Mouse (Mus musculus) forebrain, embryonic 11.5 days (tissue): ENCODE results near the gene Ppp2r3a. TPM values are rescaled to one million over a fixed set of nuclear protein-coding genes. Genes with fewer than 3 reads are reported as not detected.

ENCODE experiments used
- ATAC-seq: fragments of 200-750 bp; cut with Nextera tagmentation; replicated peaks from 2 replicates; pipeline ENCODE4 v1.8.0; 2017; ENCODE audit warnings: moderate TSS enrichment; ENCODE audit not compliant: low FRiP score
- DNase-seq: peaks from one replicate; pipeline ENCODE4 v3.0.0-alpha.2; 2017; ENCODE audit warnings: low spot score
- H3K27ac ChIP-seq: fragments of 300-500 bp; sonication (generic); 2 replicates; pipeline ENCODE4 v1.5.1; 2014; ENCODE audit warnings: low read depth, low read length
- H3K27me3 ChIP-seq: fragments of 300-500 bp; sonication (generic); 2 replicates; pipeline ENCODE4 v1.6.1; 2014; ENCODE audit warnings: mild to moderate bottlenecking, low read length, mixed read lengths; ENCODE audit not compliant: control insufficient read depth, insufficient read depth
- H3K36me3 ChIP-seq: fragments of 300-500 bp; sonication (generic); 2 replicates; pipeline ENCODE4 v1.6.1; 2014; ENCODE audit warnings: mild to moderate bottlenecking, low read length, moderate library complexity, mixed read lengths; ENCODE audit not compliant: control insufficient read depth, insufficient read depth
- H3K4me1 ChIP-seq: fragments of 300-500 bp; sonication (generic); replicated peaks from 2 replicates; pipeline ENCODE4 v1.6.1; 2014; ENCODE audit warnings: low read length, mixed read lengths; ENCODE audit not compliant: control insufficient read depth, insufficient read depth
- H3K4me2 ChIP-seq: fragments of 300-500 bp; sonication (generic); 2 replicates; pipeline ENCODE4 v1.6.1; 2014; ENCODE audit warnings: low read depth, mild to moderate bottlenecking, low read length, moderate library complexity, mixed read lengths; ENCODE audit not compliant: severe bottlenecking
- H3K4me3 ChIP-seq: fragments of 300-500 bp; sonication (generic); 2 replicates; pipeline ENCODE4 v1.5.1; 2014; ENCODE audit warnings: low read depth, low read length
- H3K9ac ChIP-seq: fragments of 300-500 bp; sonication (generic); 2 replicates; pipeline ENCODE4 v1.6.1; 2014; ENCODE audit warnings: low read length
- H3K9me3 ChIP-seq: fragments of 300-500 bp; sonication (generic); 2 replicates; pipeline ENCODE4 v1.6.1; 2016; ENCODE audit warnings: low read length, mixed read lengths; ENCODE audit not compliant: control insufficient read depth
- WGBS: fragments of 180-500 bp; shearing (Covaris S2); extraction: QIAGEN DNeasy Blood & Tissue Kit; methylation state at CpG from one replicate; pipeline ENCODE4 v1.1.7; 2014; 5-methylcytosine and 5-hydroxymethylcytosine counted together
- polyA plus RNA-seq: library from polyadenylated mRNA; unstranded; fragments of >200 nt; fragmentation: Nextera tagmentation; extraction: Ambion mirVana; gene quantifications from 2 replicates; pipeline ENCODE4 v1.2.1, GENCODE M21; 2014

Gene Ppp2r3a
- polyA plus RNA-seq, 1 experiment from 2014 or later = 15.5 TPM

- Histone ChIP-seq H3K4me1 (peaks cover 2% of the 10 kb centered on the region; the same call in 1 of the 2 replicates), H3K27ac (no peak overlapping the region), H3K9me3 (no peaks in the 10 kb centered on the region), H3K4me2 (no peak overlapping the region), H3K27me3 (no peaks in the 10 kb centered on the region), H3K9ac (no peak overlapping the region), H3K36me3 (no peaks in the 10 kb centered on the region; the same call in 1 of the 2 replicates), H3K4me3 (no peak overlapping the region)
- 89% methylated on average over 3 of the region's 3 CpGs for WGBS
- DNase-seq (no peak), ATAC-seq (no peak)
These were observed 171.4 kb downstream of the Ppp2r3a start for GRCm38 (mm10) chr9:101080046-101080685.

DNA sequence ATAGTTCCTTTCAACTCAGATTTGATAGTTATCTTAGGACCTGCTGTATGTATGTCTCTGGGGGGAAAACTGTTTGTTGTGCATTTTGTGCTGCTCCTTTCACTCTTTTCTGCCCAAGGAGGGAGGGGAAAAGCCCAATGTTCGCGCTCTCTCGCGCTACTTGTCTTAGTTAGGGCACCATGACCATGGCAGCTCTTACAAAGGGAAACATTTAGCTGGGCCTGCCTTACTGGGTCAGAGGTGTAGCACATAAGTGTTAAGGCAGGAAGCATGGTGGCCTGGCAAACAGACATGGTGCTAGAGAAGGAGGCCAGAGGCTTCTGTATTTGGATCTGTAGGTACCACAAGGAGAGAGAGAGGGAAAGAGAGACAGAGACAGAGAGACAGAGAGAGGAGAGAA is 173.0 kb downstream of the Ppp2r3a start:
- no peak overlapping the region for H3K9ac ChIP-seq
- no peak overlapping the region for H3K4me3 ChIP-seq
- H3K4me2 ChIP-seq = peak overlapping the region; percentile 5; the same call in 1 of the 2 replicates
- DNase-seq (no peak), ATAC-seq (no peak)
- no peaks in the 10 kb centered on the region; the same call in 1 of the 2 replicates for H3K36me3 ChIP-seq
- H3K9me3 ChIP-seq = no peaks in the 10 kb centered on the region
- WGBS = 80% methylated on average over 4 of the region's 4 CpGs
- H3K4me1 ChIP-seq = peaks cover 2% of the 10 kb centered on the region; the same call in 1 of the 2 replicates
- H3K27ac ChIP-seq = no peak overlapping the region
- H3K27me3 ChIP-seq = no peaks in the 10 kb centered on the region

DNA sequence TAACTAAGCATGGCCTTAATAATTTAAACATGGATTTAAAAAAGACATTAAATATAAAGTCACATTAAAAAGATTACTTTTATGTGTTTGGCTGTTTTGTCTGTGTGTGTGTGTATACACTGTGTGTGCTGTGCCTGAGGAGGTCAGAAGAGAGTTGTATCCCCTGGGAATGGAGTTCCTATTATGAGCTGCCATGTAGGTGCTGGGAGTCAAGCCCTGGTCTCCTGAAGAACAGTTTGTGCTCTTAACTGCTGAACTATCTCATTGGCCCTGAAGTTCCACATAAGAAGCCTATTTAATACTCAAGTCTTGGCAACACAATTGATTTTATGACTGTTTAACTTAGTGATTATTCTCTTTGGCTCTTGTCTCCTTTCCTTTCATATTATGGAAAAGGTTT is 174.1 kb downstream of the Ppp2r3a start:
- no peaks in the 10 kb centered on the region for H3K36me3 ChIP-seq
- no peaks in the 10 kb centered on the region for H3K27me3 ChIP-seq
- peak overlapping the region; percentile 96; the same call in 1 of the 2 replicates for H3K9ac ChIP-seq
- H3K4me2 ChIP-seq = peak overlapping the region; percentile 58
- ATAC-seq (no peak), DNase-seq (no peak)
- H3K4me1 ChIP-seq = peaks cover 3% of the 10 kb centered on the region; the same call in 1 of the 2 replicates
- H3K4me3 ChIP-seq = peak overlapping the region; percentile 97
- no peak overlapping the region for H3K27ac ChIP-seq
- no peaks in the 10 kb centered on the region for H3K9me3 ChIP-seq

DNA sequence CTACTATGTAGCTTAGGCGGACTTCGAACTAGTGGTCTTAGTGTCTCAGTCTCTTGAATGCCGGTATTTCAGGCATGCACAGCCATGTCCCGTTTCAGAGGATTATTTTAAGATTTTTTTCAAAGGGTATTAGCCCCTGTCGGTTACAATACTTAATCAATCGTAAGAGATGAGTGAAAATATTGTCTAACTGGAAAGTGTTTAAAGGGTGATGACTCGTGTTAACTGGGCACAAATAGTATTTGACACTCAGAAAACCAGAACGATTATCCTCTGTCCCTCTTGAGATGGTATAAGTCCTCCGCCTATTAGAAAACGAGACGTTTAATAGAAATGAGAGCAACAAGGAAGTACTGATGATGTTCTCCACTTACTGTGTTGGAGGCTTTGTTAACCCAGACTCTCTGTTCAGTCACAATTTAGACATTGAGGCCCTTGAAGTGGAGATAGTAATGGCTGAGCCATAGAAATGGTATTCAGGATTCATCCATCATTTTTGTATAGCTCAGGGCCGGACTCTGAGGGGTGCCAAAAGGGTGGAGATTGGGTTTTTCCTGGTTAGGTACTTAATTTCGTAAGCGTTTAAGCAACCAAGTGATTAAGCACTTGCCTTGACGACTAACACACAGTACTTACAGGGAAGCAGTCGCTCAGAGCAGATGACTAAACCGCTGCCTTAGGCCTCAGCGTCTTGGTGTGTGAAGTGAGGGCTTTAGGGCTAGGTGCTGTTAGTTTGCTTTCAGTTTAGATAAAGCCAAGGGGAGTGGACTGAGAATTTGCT is 175.3 kb downstream of the Ppp2r3a start:
- ATAC-seq = no peak
- no peaks in the 10 kb centered on the region for H3K9me3 ChIP-seq
- DNase-seq = no peak
- 2% methylated on average over 18 of the region's 18 CpGs for WGBS
- H3K4me2 ChIP-seq = peak overlapping the region; percentile 58
- peaks cover 4% of the 10 kb centered on the region; the same call in 1 of the 2 replicates for H3K4me1 ChIP-seq
- no peaks in the 10 kb centered on the region for H3K36me3 ChIP-seq
- peak overlapping the region; percentile 97 for H3K4me3 ChIP-seq
- no peaks in the 10 kb centered on the region for H3K27me3 ChIP-seq
- no peak overlapping the region for H3K27ac ChIP-seq
- H3K9ac ChIP-seq = peak overlapping the region; percentile 96

DNA sequence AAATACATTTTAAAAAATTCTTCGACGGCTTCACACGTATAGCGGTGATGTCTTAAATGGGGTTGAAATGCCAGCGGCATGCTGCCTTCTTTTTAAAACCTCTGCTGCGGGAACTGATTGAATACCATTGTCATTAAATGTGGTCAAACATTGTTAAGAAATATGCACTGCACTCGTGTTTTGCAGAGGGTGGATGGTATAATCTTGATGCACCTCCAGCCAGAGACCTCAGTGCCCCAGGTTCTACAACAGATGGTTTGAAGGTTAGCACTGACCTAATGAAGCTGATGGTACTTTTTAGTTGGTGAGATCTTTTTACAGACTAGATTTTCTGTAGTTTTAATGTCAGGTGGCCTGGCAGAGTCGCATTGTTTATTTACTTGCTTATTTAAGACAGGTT is 175.9 kb downstream of the Ppp2r3a start:
- Histone ChIP-seq H3K27me3 (no peaks in the 10 kb centered on the region), H3K36me3 (no peaks in the 10 kb centered on the region), H3K27ac (no peak overlapping the region), H3K9ac (peak overlapping the region; percentile 96), H3K4me2 (peak overlapping the region; percentile 58), H3K4me1 (peaks cover 4% of the 10 kb centered on the region; the same call in 1 of the 2 replicates), H3K9me3 (no peaks in the 10 kb centered on the region), H3K4me3 (peak overlapping the region; percentile 97)
- DNase-seq = no peak
- WGBS = under 1% methylated on average over 8 of the region's 8 CpGs
- ATAC-seq = no peak

DNA sequence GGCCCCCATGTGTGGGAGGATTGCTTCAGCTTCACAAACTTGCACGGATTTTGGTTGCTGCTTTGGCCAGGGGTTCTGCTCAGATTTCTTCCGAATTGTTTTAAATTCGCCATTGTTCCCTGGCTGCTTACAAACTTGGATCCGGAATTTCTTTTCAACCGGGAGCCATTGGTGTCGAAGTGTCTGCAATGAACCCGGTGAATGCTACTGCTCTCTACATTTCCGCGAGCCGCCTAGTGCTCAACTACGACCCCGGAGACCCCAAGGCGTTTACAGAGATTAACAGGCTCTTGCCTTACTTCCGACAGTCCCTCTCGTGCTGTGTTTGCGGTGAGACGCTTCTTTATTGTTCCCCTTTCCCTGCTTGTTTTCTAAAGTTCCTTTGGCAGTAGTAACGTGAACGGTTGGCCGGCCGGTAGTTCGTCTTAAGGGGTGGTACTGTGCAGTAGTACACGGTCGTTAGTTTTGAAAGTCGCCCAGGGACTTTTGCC is 176.5 kb downstream of the Ppp2r3a start:
- peak overlapping the region; percentile 97 for H3K4me3 ChIP-seq

GRCm38 (mm10) chr9:101074332-101075021 is 177.1 kb downstream of the Ppp2r3a start:
- Histone ChIP-seq H3K4me2 (peak overlapping the region; percentile 58), H3K9ac (peak overlapping the region; percentile 96), H3K4me3 (peak overlapping the region; percentile 97), H3K36me3 (no peaks in the 10 kb centered on the region), H3K27me3 (no peaks in the 10 kb centered on the region), H3K27ac (peak overlapping the region; percentile 96), H3K4me1 (peaks cover 4% of the 10 kb centered on the region; the same call in 1 of the 2 replicates), H3K9me3 (no peaks in the 10 kb centered on the region)
- DNase-seq = peak; percentile 90
- ATAC-seq = peak; percentile 75
- 0% methylated on average over 89 of the region's 100 CpGs for WGBS

More for the DNA sequence above, 176.5 kb downstream of the Ppp2r3a start:
- Histone ChIP-seq H3K4me2 (peak overlapping the region; percentile 58), H3K9me3 (no peaks in the 10 kb centered on the region), H3K36me3 (no peaks in the 10 kb centered on the region), H3K4me1 (peaks cover 4% of the 10 kb centered on the region; the same call in 1 of the 2 replicates), H3K27ac (peak overlapping the region; percentile 96), H3K27me3 (no peaks in the 10 kb centered on the region), H3K9ac (peak overlapping the region; percentile 96)
- DNase-seq (peak; percentile 55), ATAC-seq (no peak)
- WGBS = under 1% methylated on average over 25 of the region's 25 CpGs

DNA sequence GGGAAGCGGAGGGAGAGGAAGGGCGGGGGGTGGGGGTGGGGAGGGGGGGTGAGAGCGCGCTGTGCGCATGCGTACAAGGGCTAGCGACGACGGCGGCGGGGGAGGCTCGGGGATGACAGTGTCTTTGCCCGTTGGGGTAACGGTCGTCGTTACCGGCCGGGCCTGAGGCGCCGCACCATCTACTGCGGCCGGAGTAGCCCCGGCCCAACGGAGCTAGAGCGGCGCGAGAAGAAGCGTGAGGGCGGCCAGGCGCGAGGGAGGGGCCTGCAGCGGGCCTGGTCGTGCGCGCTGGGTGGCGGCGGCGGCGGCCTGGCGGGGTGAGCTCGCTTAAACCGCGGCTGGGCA is 177.6 kb downstream of the Ppp2r3a start, which contains the start of gene Msl2:
Gene Msl2 (plus strand): TSS at position 115 of the 345 bp plus-strand sequence.
- Histone ChIP-seq H3K4me2 (peak within 1 kb of the TSS; percentile 77), H3K4me3 (peak within 1 kb of the TSS; percentile 97), H3K27ac (peak within 1 kb of the TSS; percentile 96), H3K4me1 (peaks cover 4% of the 10 kb centered on the region; the same call in 1 of the 2 replicates), H3K9ac (peak within 1 kb of the TSS; percentile 96), H3K36me3 (no peaks in the 10 kb centered on the region), H3K9me3 (no peaks in the 10 kb centered on the region), H3K27me3 (no peaks in the 10 kb centered on the region)
- DNase-seq = no peak
- peak; percentile 81 for ATAC-seq
- WGBS = under 1% methylated on average over 37 of the region's 43 CpGs
